Mouse (Mus musculus) ES-E14 (cell line): ENCODE measurements around the gene Ehbp1. TPM values are rescaled to one million over a fixed set of nuclear protein-coding genes. Genes with fewer than 3 reads are reported as not detected.
A peak's percentile ranks its signal among the peaks of the same experiment; 100 is the strongest.

Experiments used
- DNase-seq: peaks from one replicate; pipeline ENCODE4 v3.0.0-alpha.2; 2013; ENCODE audit warnings: low read depth, low spot score
- H3K27ac ChIP-seq: 2 replicates; pipeline ENCODE4 v1.5.1; 2012; ENCODE audit warnings: low read depth, mild to moderate bottlenecking, low read length, moderate library complexity, mixed read lengths; ENCODE audit not compliant: poor library complexity, insufficient read depth, severe bottlenecking
- H3K36me3 ChIP-seq: 2 replicates; pipeline ENCODE4 v1.6.1; 2012; ENCODE audit warnings: mild to moderate bottlenecking, low read length, moderate library complexity, mixed read lengths; ENCODE audit not compliant: control insufficient read depth, poor library complexity, insufficient read depth, severe bottlenecking
- H3K4me1 ChIP-seq, 2 experiments: fragments of 150-350 bp in 1 of 2; sonication (generic) in 1 of 2; 2 replicates each; pipeline ENCODE4 v1.6.1; 2012; ENCODE audit warnings: low read length in 2 of 2, mild to moderate bottlenecking in 1 of 2, mixed read lengths in 1 of 2; ENCODE audit not compliant: control insufficient read depth in 2 of 2, insufficient read depth in 2 of 2, poor library complexity in 1 of 2
- H3K4me3 ChIP-seq, 2 experiments: fragments of 150-350 bp in 1 of 2; sonication (generic) in 1 of 2; 2 replicates each; pipeline ENCODE4 v1.5.1; 2012; ENCODE audit warnings: low read length in 2 of 2, low read depth in 1 of 2, mild to moderate bottlenecking in 1 of 2, mixed read lengths in 1 of 2; ENCODE audit not compliant: insufficient read depth in 1 of 2, poor library complexity in 1 of 2, severe bottlenecking in 1 of 2
- H3K9ac ChIP-seq: 2 replicates; pipeline ENCODE4 v1.6.1; 2012; ENCODE audit warnings: low read depth, mild to moderate bottlenecking, low read length, mixed read lengths; ENCODE audit not compliant: poor library complexity, insufficient read depth, severe bottlenecking
- H3K9me3 ChIP-seq: fragments of 150-350 bp; sonication (generic); 2 replicates; pipeline ENCODE4 v1.6.1; 2012; ENCODE audit warnings: low read depth, mild to moderate bottlenecking, low read length; ENCODE audit not compliant: control insufficient read depth, insufficient read depth
- CHD2 ChIP-seq: IDR thresholded peaks from 2 replicates; pipeline ENCODE4 v1.6.1; 2014; ENCODE audit warnings: mild to moderate bottlenecking, low read depth, low read length, inconsistent platforms
- HCFC1 ChIP-seq: IDR thresholded peaks from 2 replicates; pipeline ENCODE4 v1.6.1; 2012; ENCODE audit warnings: low read length, inconsistent platforms, borderline replicate concordance; ENCODE audit not compliant: insufficient read depth
- MAFK ChIP-seq: IDR thresholded peaks from 2 replicates; pipeline ENCODE4 v1.6.1; 2014; ENCODE audit warnings: mild to moderate bottlenecking, low read depth, low read length, inconsistent platforms; ENCODE audit not compliant: insufficient read depth
- ZC3H11A ChIP-seq: IDR thresholded peaks from 2 replicates; pipeline ENCODE4 v1.6.1; 2012; ENCODE audit warnings: low read depth, mild to moderate bottlenecking, inconsistent platforms, low read length, borderline replicate concordance
- ZNF384 ChIP-seq: IDR thresholded peaks from 2 replicates; pipeline ENCODE4 v1.6.1; 2012; ENCODE audit warnings: low read depth, low read length, inconsistent platforms
- in situ Hi-C, 2 experiments: fragments of 600-800 bp; cut with MboI; formaldehyde crosslinking; loops; one replicate each; pipeline ENCODE4 v1.15.1; 2025; ENCODE audit warnings: low sequenced_read_pairs in 2 of 2, inconsistent platforms in 1 of 2; ENCODE audit not compliant: unreplicated experiment in 2 of 2
- total RNA-seq: library from RNA; depleted of rRNA; stranded (reverse); fragments of 300-350 nt; gene quantifications from 2 replicates; pipeline ENCODE4 v1.2.3, GENCODE M21; 2012

Gene Ehbp1
- total RNA-seq, 1 experiment: 10.9 TPM

- Histone ChIP-seq H3K4me1 (peaks cover 0 to 4% of the 10 kb centered on the region in 2 experiments; a peak in 1 of 4 replicates), H3K36me3 (no peaks in the 10 kb centered on the region), H3K9me3 (no peaks in the 10 kb centered on the region), H3K27ac (no peak overlapping the region), H3K4me3 (peak overlapping the region; percentile 2 to 42; a peak in 2 of 4 replicates), H3K9ac (no peak overlapping the region)
- in situ Hi-C loops: no loop called here
- DNase-seq: peak; percentile 20
- TF ChIP-seq ZC3H11A (no peak), ZNF384 (0 out of 2 replicates have a peak, but pooled peaks have one; percentile 42)
These were observed 348.3 kb downstream of the Ehbp1 start for GRCm38 (mm10) chr11:21993597-21994376.

GRCm38 (mm10) chr11:21992761-21993596 lies 349.1 kb downstream of the Ehbp1 start:
- DNase-seq: peak; percentile 16
- no peak overlapping the region for H3K27ac ChIP-seq
- no peak for TF ChIP-seq MAFK
- no peak for TF ChIP-seq ZNF384
- TF ChIP-seq CHD2: no peak
- TF ChIP-seq HCFC1: no peak
- TF ChIP-seq ZC3H11A: no peak
- H3K4me3 ChIP-seq: peak overlapping the region; percentile 28 to 42; a peak in 3 of 4 replicates
- in situ Hi-C loops: no loop called here
- H3K9me3 ChIP-seq: no peaks in the 10 kb centered on the region
- no peak overlapping the region for H3K9ac ChIP-seq
- H3K4me1 ChIP-seq: peaks cover 2 to 4% of the 10 kb centered on the region in 2 experiments; a peak in 2 of 4 replicates
- H3K36me3 ChIP-seq: no peaks in the 10 kb centered on the region

- DNase-seq: peak; percentile 45
- Histone ChIP-seq H3K9me3 (no peaks in the 10 kb centered on the region), H3K4me3 (no peak overlapping the region), H3K36me3 (no peaks in the 10 kb centered on the region), H3K4me1 (peaks cover 0 to 3% of the 10 kb centered on the region in 2 experiments; a peak in 2 of 4 replicates), H3K27ac (no peak overlapping the region), H3K9ac (no peak overlapping the region)
- in situ Hi-C loops: no loop called here
- TF ChIP-seq ZNF384: no peak
- TF ChIP-seq ZC3H11A: no peak
- no peak for TF ChIP-seq CHD2
These were observed 353.6 kb downstream of the Ehbp1 start for GRCm38 (mm10) chr11:21988398-21988946.

- no peak overlapping the region for H3K27ac ChIP-seq
- no peak overlapping the region for H3K4me3 ChIP-seq
- no peak for TF ChIP-seq HCFC1
- no peak for TF ChIP-seq MAFK
- no peak for TF ChIP-seq CHD2
- TF ChIP-seq ZC3H11A: no peak
- no peak for TF ChIP-seq ZNF384
- in situ Hi-C loops: no loop called here
- peaks cover 0 to 3% of the 10 kb centered on the region in 2 experiments; a peak in 2 of 4 replicates for H3K4me1 ChIP-seq
- DNase-seq: no peak
- no peaks in the 10 kb centered on the region for H3K36me3 ChIP-seq
- no peak overlapping the region for H3K9ac ChIP-seq
- H3K9me3 ChIP-seq: no peaks in the 10 kb centered on the region; the same call in 1 of the 2 replicates
These were observed 357.0 kb downstream of the Ehbp1 start for GRCm38 (mm10) chr11:21985118-21985517.
